Mouse (Mus musculus) stomach, postnatal 0 days (tissue): ENCODE data around the gene Lama4.

Source experiments
- CTCF ChIP-seq: IDR thresholded peaks from 2 replicates; pipeline ENCODE4 v1.5.1; 2016; ENCODE audit warnings: antibody characterized with exemption, low read depth, mild to moderate bottlenecking, moderate library complexity
- EP300 ChIP-seq: optimal IDR thresholded peaks from 2 replicates; pipeline ENCODE3; 2016; ENCODE audit warnings: antibody characterized with exemption

- TF ChIP-seq CTCF (no peak), EP300 (no peak)
Observed at GRCm38 (mm10) chr10:39066061-39066460, 100.7 kb downstream of the Lama4 start.
